Mouse (Mus musculus) ES-Bruce4 (cell line): ENCODE measurements around the gene 4930578G10Rik.

ENCODE experiments used
- CTCF ChIP-seq: IDR thresholded peaks from one replicate; pipeline ENCODE4 v1.8.1; 2011; ENCODE audit warnings: low read depth, low read length
- POLR2A ChIP-seq: IDR thresholded peaks from one replicate; pipeline ENCODE4 v1.8.1; 2011; ENCODE audit warnings: low read length; ENCODE audit not compliant: insufficient read depth

GRCm38 (mm10) chr4:42867390-42867789 lies 132.0 kb downstream of the 4930578G10Rik start:
- TF ChIP-seq POLR2A (no peak), CTCF (no peak)
